Mouse (Mus musculus): Measurements from ENCODE around the gene Adarb2.
A peak's percentile ranks its signal among the peaks of the same experiment; 100 is the strongest.

Gene Adarb2

DNA sequence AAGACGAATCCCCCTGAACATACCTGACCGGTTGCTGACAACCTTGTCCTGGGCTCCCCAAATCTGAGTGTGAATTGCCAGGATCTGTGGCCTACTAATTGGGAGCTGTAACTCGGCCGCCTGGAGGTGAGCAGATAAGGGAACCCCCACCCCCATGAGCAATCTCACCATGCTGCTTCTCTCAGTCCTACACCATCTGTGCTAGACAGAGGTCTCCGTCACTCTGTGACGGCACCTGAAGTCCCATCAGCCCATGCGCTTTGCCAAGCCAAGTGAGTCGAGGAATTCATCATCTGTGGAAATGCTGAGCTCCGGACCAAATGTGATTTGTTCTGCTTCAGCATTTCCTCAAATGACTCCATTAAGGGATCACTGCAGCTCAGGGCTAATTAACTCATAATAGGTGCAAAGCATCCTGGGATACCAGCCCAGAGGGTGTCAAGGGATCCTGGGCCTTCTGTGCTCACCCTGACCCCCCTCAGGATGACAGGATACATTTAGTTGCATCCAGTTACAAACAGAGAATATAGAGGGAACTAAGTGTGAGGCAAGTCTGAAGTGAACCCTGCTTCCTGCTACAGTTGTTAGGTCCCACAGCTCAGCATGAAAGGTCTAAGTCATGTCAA, 462.1 kb downstream of the Adarb2 start:
- DNase-seq (ENCODE audit: extremely low spot score, low spot score) = no peak

DNA sequence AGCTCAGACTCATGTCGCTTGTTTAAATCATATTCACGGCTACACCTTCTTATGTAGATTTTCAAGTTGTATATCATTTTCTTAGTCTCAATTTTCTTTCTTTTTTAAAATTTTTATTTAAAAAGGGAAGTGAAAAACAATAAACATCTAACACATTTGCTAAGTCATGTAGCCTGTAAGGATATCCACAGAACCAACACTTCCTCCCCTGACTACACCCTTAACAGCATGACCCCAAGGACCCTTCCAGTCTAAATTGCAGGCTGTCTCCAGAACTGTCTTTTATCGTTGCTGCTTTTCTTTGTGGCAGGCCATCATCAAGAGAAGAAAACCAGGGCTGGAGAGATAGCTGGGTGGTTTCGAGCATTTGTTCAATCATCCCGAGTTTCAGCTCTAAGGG, 474.5 kb downstream of the Adarb2 start:
- no peak for DNase-seq (ENCODE audit: extremely low spot score, low spot score)

- DNase-seq (ENCODE audit: extremely low spot score, low spot score) = no peak
Measured at GRCm38 (mm10) chr13:8680470-8681129, 477.9 kb downstream of the Adarb2 start.

- no peak for DNase-seq (ENCODE audit: extremely low spot score, low spot score)
Measured at GRCm38 (mm10) chr13:8691448-8691847, 488.8 kb downstream of the Adarb2 start.

- DNase-seq (ENCODE audit: extremely low spot score, low spot score) = no peak
Measured at GRCm38 (mm10) chr13:8692787-8693186, 490.1 kb downstream of the Adarb2 start.

- DNase-seq (ENCODE audit: extremely low spot score, low spot score) = no peak
Measured at GRCm38 (mm10) chr13:8698451-8698850, 495.8 kb downstream of the Adarb2 start.

- DNase-seq (ENCODE audit: extremely low spot score, low spot score) = no peak
Measured at GRCm38 (mm10) chr13:8699831-8700230, 497.2 kb downstream of the Adarb2 start.

DNA sequence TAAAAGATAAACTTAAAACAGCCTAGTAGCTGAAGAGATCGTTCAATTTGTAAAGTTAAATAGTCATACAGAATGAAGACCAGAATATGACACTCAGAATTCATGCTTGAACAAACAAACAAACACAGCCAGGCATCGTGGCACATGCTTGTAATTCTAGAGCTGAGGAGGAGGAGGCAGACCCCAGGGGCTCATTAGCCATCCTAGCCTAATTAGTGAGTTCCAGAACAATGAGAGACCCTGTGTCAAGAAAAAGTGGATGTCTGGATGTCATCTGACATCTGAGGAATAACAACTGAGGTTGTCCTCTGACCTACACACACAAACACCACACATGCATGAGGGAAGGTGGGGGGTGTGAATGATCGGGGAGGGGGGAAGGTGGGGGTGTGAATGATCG, 498.3 kb downstream of the Adarb2 start:
- no peak for DNase-seq (ENCODE audit: extremely low spot score, low spot score)

- DNase-seq (ENCODE audit: extremely low spot score, low spot score) = no peak
Measured at GRCm38 (mm10) chr13:8705296-8705695, 502.6 kb downstream of the Adarb2 start.

GRCm38 (mm10) chr13:8713377-8713776, 510.7 kb downstream of the Adarb2 start:
- no peak for DNase-seq (ENCODE audit: extremely low spot score, low spot score)

DNA sequence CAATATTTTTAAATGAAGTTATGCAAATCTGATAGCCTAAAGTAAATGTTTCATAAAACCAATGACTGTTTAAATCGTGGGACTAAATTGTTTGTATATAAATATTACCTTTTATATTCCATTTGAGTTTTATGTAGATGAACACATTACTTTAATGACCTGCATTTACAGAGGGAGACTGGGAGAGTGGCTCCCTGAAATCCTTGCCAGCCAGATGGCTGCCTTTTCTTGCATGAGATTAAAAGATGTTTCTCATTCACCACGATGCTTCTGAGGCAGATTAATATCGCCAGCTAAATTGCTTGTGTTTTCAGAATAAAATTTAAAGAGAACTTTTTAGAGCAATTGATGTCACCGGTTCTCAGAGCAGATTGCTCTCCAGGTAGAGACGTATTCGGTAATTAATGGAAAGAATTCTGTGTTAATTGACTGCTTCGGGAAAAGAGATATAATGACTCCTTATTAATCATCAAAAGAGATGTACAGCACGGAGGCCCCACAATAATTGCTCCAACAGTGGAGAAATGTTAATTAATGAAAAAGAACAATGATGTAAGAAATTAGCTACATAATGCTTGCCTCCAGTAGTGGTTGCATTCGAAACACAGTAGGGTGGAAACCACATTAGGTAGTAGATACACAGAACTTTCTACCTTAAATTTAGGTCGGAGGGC, 527.4 kb downstream of the Adarb2 start:
- no peak for DNase-seq (ENCODE audit: extremely low spot score, low spot score)

DNA sequence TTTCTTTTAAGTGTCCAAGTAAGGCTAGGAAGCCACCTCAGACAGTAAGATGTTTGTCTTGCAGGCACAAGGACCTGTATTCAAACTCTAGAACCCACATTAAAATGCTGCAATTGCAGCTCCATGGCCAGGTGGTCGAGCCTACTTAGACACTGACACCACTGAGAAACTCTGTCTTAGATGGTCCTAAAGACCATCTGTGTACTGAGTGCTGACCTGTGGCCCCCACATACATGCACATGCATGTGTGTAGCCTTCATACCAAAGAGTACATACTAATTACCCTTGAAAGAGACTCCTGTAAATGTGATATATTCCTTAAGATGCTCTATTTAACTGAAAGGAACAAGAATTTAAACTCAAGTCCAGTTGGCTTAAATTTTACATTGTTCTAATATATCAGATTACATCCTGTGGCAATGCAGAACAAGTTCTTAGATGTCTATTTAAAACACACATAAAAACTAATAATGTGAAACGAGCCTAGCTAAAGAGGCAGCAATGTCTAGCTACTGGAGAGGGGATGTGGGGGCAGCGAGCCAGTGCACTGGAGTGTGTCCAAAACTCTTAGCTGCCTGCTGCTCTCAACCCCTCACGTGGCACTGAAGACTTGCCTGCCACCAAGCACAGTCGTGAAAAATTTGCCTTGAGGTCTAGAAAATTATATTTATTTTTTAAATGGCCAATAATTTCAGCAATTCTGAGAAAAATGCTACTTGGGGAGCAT, 534.6 kb downstream of the Adarb2 start:
- no peak for DNase-seq (ENCODE audit: extremely low spot score, low spot score)

- DNase-seq (ENCODE audit: extremely low spot score, low spot score) = no peak
Measured at GRCm38 (mm10) chr13:8742792-8743191, 540.1 kb downstream of the Adarb2 start.

- DNase-seq (ENCODE audit: extremely low spot score, low spot score) = peak; percentile 18
Measured at GRCm38 (mm10) chr13:8744565-8744964, 541.9 kb downstream of the Adarb2 start.

- DNase-seq (ENCODE audit: extremely low spot score, low spot score) = no peak
Measured at GRCm38 (mm10) chr13:8745596-8745995, 542.9 kb downstream of the Adarb2 start.

DNA sequence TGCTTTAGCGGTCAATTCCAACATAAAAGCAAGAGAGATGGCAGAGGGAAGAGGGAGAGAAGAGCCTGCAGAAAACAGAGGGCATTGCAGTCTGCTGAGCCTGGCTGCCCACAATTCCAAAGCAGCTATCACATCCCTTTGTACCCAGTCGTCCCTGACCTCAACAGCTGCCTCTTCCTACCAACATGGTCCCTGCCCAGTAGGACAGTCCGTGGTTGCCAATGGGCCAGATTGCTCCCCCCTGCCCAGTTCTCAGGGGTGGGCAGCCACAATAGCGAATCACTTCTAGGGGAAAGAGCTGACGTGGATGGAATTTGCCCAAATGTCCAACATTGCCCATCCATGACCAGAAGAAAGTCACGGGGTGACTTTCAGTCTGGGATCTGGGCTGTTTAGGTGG, 546.8 kb downstream of the Adarb2 start:
- DNase-seq (ENCODE audit: extremely low spot score, low spot score) = no peak

- no peak for DNase-seq (ENCODE audit: extremely low spot score, low spot score)
Measured at GRCm38 (mm10) chr13:8760940-8761339, 558.3 kb downstream of the Adarb2 start.

- DNase-seq (ENCODE audit: extremely low spot score, low spot score) = no peak
Measured at GRCm38 (mm10) chr13:8769654-8770227, 567.1 kb downstream of the Adarb2 start.

GRCm38 (mm10) chr13:8770616-8771015, 568.0 kb downstream of the Adarb2 start:
- no peak for DNase-seq (ENCODE audit: extremely low spot score, low spot score)

DNA sequence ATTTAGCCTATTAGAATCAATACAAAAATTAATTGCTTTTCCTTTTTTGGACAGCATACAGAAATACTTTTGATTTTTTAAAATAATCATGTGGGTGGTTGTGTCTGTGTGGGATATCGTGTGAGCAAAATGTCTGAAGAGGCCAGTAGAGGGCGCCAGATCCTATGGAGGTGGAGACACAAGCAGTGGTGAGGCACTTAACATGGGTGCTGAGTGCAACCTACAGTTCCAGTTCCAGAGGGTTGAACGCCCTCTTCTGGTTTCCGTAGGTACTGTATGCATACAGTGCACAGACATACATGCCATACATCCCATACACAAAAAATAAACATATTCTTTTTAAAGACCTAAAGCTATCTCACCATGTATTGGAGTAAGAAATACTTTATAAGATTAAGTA, 577.8 kb downstream of the Adarb2 start:
- peak; percentile 19 for DNase-seq (ENCODE audit: extremely low spot score, low spot score)

DNA sequence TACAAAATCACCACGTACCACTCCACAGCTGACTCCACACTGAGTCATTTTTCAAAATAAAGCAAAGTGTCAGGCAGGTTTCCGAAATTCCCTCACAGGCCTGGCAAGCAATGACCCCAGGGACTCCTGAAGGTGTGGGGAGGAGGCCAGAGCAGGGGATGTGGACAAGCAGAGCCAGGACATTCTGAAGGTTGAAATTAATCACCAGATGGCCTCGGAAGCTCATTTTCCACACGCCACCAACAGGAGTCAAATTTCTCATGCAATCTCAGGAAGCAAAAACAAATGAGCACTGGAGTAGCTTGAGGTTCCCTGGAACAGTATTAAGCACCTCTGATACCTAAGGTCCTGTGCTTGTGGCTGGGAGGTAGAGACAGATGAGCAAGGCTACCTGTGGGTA, 580.0 kb downstream of the Adarb2 start:
- no peak for DNase-seq (ENCODE audit: extremely low spot score, low spot score)

Measured in neural tube, embryonic 10.5 days (tissue).